Mouse (Mus musculus) cerebellum, adult 9-10 months (tissue): Measurements from ENCODE around the gene Cacng4.

Source experiments
- DNase-seq: peaks from one replicate; pipeline ENCODE4 v3.0.0; 2022

The Cacng4 gene

DNA sequence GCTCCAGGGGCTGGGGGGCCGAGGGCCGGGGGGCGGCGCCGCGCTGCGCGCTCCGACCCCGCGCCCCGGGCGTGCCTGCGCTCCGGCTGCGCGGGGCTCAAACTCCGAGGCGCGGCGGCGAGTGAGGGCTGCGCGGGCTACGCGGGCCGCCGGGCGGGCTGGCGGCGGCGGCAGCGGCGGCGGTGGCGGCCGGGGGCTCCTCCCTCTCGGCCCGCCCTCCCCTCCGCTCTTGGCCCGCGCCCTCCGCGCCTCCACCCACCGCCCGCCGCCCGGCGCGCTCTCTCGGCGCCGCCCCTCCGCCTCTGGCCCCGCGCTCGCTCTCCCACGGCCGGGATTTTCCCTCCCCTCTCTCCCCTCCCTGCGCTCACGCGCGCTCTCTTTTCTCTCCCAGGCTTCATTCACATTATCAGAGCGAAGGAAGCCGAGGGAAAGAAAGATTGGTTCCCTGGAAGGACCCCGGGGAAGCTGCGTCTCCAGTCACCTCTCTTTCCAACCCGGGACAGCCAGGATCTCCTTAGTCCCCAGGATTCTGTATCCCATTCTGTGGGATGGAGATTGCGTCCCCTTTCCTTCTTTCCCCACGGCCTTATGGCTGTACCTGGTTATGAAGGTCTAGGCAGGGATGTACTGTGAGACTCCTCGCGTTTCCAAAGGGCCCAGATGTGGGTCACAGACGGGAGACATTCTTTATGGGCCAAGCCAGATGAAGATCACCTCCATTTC is at the start of gene Cacng4:
Cacng4 (minus strand) TSS at position 11 of the 723 bp plus-strand sequence.
- no peak for DNase-seq

DNA sequence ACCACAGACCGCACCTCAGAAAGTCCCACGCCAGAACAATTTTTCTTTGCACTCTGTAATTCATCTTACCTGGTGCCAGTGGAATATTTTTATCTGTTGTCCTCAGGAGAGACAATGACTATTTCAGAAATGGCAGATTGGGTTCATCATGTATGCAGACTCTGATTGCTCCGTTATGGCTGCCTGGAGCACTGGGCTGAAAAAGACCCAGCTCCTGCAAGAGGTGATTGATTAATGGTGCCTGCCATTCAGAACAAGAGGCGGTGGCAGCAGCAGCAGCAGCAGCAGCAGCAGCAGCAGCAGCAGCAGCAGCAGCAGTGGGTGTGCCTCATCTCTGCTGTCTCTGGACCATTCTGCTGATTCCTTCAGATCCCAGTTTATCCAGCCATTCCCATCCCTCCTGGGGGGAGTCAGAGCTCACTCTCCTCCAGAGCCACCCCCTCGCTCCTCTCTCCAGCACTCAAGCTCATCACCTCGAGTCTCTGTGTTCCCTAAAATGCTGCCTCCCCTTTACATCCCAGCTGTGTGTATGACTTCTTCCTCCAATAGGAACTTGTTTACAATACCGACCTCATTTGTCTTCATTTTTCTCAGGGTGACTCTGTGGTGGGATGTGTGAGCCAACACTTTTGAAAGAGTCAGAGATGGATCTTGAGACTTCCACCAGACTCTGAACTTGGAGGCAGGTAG is 39.1 kb upstream of the Cacng4 start:
- no peak for DNase-seq

DNA sequence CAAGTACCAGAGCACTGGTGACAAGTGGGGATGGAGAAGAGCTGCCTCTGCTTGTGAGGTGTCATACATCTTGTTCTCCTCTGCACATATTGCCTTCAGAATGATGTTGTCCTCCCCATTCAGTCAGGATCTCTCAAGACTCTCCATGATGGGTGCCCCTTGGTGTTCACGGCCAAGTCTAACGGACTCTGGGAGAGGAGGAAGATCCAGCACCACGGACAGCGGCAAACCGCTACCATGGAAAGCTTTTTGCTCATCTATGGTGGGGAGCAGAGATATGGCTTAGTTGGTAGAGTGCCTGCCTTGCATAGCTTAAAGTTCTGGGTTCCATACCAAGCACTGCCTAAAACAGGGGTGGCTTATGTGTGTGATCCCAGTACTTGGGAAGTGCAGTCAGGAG is 22.8 kb upstream of the Cacng4 start:
- no peak for DNase-seq

DNA sequence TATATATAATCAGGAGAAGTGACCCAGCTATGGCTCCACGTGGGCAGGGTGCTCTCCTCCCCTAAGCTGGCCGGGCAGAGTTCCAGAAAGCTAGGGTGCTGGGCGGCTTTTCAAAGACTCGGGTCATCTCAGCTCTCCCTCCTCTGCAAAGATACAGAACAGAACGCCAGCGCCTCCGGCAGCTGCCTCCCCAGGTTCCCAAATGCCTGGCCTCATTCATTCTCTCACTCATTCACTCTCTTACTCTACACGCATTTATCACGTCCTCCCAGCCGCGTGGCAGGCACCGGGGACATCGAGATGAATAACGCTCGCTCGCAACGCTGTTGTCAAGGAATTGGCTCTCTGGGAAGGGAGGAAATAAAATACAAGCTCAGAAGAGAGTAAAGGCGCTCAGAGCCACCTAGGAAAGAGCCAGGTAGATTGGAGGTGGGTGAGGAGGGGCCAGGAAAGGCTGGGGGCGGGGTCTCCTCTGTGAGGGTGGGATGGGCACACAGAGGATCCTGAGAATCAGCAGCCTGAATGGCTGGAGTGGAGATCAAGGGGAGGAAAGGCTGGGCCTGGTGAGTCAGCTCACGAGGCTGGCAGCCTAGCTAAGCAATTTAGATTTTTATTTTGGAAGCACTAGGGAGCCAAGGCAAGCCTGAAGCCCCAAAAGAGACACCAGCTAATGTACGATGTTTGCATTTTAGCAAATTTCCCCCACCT is 18.7 kb upstream of the Cacng4 start:
- no peak for DNase-seq

DNA sequence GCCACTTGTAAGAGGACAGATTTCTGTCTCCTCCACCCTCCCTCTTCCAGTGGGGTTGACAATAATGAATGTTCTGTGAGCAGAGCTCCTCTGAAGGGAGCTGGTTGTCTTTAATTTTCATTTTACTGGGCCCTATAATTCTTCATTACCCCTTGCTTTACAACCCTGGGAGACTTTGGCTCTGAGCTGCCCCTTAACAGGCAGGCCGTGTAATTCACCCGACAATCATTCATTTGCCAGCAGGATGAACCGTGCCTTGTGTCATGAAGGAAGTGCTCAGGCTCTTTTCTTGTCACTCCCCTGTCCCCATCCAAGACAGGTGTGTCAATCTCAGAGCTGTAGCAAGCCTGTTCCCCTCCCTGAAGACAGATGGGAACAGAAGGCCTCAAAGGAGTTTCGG is 18.1 kb upstream of the Cacng4 start:
- DNase-seq: no peak

DNA sequence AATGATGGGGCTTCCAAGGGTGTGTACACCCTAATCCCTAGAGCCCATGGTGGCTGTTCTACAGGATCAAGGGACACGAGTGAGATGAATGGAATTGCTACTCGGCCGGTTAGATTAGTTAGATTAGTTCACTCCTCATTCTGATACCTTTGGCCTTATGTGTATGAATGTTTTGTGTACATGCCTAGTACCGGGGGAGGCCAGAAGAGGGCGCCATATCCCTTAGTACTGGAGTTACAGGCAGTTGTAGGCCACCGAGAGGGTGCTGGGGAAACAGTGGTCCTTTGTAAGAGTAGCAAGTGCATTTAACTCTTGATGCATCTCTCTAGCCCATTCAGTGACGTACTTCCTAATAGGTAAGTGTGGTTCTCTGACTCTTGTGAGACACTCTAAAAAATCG is 14.2 kb upstream of the Cacng4 start:
- DNase-seq: no peak

DNA sequence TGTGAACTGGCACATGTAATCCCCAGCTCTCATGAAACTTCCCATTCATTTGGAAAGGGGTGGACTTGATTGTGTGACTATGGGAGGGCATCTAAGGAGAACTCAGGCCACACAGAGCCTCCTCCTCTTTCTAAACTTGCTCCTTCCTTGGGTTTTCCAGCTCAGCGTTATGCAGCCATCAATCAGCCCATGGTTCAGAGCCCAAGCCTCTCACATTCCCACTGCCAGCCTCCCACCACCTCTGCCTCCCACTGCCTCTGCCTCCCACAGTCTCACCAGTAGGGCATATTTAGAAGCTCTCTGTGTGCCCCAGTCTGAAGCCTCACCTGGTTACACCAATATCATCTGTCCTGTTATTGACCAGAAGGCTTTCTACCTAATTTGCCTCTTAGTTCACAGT is 11.7 kb upstream of the Cacng4 start:
- no peak for DNase-seq

DNA sequence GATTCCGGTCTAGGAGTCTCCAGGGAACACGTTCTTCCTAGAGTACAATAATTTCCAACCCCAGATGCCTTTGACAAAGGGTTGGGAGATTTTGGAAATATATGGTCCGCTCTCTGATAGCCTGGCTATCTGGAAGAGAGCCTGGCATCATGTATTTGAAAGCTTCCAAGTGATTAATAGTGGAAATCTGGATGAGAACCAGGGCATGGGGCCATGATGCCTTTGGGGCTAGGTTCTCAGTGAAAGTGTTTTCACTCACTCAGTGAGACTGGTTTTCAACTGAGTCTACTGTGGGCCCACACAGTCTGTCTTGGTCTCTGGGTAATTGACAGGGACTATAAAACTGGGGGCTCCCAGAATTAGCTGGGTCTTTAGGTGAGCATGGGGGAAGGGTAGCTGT is 7.6 kb upstream of the Cacng4 start:
- no peak for DNase-seq

DNA sequence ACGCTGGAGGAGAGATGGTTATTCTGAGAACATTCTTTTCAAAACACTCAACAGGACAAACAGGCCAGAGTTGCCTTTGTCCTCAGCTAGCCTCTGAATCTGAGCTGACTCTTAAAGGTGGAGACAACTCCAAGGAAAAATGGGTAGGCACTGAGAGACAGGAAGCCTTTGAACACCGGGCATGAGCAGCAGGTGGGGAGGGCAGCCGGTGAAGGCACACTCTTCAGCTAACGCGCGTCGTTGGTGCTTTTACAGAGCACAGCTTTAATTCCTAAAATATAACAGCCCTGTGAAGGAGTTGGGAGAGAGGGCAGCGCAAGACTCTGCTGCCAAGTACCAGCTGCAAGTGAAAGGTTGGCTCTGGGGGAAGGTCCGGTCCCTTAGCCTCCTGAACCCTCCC is 5.0 kb upstream of the Cacng4 start:
- no peak for DNase-seq

DNA sequence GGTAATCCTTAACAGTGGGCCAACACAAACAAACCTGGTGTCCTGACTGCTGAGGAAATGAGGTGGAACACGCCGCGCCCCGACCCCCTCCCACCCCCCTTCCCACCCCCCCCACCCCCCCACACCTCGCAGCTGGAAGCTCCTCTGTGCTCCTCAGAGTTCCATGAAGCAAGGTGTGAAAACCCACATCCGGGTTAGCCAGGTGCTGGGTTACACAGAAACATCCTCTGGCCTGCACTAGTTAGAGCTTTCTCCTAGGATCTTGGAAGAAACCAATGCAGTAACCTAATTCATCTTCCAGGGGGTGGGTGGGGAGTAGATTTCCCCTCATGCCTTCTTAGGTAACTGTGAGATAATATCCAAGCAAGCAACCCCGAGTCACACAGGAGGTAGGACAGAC is 2.0 kb upstream of the Cacng4 start:
- no peak for DNase-seq

DNA sequence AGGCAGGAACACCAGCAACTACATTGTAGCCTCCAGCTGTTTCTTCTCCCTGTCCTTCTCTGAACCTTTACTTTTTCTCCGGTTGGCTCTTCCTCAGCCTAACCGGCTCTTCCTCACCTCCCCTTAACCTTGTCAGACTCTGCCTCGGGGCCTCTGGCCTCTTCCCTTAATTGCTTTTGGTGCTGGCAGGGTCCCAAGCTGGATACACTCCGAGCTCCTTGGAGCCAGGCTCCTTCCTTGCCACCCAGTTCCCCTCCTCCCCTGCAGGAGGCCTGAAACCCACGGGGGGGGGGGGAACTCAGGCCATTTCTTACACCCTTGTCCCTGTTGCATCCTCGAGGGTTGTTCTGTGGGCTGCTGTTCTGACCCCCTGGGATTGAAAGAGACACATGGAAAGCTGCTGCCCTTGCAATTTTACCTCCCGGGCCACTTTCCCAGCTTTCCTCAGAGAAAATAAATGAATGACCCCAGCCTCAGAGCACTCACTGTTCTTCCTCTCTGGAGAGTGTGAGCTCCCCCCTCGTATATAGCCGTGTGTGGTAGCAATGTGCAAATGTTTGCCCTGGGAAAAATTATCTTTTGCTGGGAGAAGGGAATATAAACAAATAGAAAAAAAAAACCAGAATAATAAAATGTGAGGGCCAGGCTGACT is 1.2 kb upstream of the Cacng4 start:
- no peak for DNase-seq

DNA sequence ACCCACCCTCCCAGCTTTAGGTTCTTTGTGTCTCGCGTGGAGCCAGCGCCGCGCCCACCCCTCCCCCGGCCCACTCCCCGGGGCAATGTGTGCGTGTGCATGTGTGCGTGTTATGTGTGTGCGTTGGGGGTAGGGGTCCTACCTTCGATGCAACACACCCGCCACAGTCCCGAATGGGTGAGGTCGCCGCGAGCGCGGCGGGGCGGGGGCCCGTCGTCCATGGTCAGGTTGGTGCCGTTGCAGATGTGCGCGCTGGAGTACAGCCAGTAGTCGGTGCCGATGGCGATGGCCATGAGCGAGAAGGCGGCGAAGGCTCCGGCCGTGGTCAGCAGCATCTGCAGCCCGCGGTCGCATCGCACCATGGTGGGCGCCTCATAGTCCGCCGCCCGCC is 259 bp downstream of the Cacng4 start:
- DNase-seq: no peak

DNA sequence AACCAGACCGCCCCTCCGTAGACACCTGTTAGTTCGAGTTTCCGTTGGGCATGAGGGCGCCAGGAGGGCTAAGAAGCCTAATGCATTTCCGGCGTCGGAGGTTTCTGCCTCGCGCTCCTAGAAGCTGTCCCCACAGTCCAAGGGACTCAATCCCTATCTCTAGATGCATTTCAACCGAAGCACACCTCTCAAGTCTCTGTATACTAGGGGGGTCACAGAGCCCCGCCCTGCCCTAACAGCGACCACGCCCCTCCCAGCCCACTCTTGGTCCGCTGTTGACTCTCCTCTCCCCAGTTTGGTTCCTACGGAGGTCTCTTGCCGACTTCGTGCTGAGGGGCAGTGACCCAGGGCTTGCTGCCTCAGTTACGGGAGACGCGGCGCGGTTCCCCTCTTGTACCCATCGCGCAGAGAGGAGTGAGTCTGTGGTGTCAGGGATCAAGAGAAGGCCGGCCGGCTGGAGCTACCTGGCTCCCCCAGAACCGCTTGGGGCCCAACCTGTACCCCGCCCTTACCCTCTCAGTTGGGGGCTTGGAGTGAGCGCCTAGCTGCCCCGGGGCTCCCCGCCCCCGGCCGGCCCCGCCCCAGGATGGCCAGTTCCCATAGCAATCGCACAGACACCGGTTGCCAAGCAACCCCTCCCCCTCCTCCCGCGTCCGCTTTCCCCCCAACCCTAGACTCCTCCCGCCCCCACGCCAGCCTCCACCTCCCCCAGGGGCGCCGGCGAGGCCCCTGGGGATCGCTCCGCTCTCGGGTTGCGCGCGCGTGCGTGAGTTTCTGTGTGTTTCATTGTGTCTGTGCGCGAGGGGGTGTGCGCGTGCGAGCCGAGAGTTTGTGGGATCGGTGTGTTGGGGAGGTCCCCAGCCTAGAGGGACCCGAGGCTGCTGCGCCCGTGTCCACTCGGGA is 906 bp downstream of the Cacng4 start:
- no peak for DNase-seq

DNA sequence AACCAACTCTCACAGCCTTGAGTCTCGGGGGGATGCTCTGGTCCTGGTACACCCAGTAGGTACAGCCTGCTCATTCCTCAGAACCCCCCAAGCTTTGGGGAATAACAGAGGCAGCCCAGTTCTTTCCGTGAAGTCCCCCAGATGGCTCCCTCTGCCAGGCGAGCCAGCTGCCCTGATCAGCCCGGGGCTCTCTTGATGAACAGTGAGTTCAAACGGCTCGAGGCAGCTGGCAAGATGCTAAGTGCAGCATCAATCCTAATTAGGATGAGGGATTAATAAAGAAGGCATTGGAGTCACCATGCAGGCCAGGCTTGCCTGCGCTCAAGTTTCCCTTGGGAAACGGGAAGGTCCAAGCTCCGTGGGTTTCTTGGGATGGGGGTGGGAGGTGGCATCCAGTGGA is 2.2 kb downstream of the Cacng4 start:
- no peak for DNase-seq

DNA sequence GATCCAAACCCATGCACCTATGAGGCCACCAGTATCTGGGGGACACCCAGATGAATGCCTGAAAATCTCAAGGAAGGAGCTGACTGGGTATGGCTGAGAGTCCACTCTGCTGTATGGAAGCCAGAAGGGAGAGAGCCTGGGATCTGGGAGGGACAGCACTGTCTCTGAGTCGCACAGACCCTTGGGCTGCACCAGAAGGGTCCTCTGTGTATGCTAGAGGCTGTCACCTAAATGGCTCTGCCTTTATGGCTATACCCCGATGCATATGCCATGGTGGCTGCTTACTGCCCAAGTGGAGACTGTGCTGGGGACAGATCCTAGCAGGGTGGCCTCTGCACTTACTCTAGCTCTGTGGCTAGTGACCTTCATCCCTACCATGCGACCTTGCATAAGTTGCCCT is 8.6 kb downstream of the Cacng4 start:
- DNase-seq: no peak

DNA sequence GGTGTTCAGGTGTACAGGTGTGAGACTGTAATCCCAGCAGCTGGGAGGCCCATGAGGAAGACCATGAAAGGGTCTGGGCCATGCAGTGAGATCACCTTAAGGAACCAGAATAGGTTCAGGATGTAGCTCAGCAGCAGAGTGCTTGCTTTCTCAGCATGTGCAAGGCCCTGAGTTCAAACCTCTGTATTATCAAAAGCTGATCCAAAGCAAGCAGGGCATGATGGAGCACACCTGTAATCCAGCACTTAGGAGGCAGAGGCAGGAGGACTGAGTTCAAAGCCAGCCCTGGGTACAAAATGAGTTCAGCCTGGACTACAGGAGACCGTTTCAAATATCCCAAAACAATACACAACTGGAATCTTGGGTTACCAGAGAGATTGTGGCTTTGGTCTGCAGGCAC is 9.1 kb downstream of the Cacng4 start:
- DNase-seq: no peak

DNA sequence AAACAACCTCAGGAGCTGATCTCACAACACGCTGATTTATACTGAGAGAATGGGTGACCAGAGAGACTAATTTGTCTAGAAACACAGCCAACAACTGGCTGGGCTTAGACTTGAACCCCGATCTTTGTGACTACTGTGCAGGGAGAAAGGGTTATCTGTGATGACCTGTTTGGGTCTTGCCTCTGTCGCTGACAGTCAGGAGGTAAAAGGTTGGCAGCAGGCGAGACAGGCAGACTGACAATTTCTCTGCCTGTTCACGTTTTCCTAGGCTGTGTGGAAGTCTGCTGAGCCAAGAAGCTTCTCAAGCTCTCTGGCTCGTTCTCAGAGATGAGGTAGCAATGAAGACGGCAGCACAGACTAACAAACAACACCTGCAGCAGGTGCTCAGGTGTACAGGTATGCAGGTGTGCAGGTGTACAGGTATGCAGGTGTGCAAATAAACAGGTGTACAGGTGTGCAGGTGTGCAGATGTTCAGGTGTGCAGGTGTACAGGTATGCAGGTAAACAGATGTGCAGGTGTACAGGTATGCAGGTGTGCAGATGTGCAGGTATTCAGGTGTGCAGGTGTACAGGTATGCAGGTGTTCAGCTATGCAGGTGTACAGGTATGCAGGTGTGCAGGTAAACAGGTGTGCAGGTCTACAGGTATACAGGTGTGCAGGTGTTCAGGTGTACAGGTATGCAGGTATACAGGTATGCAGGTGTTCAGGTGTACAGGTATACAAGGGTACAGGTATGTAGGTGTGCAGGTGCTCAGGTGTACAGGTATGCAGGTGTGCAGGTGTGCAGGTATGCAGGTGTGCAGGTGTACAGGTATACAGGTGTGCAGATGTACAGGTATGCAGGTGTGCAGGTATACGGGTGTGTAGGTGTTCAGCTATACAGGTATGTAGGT is 10.2 kb downstream of the Cacng4 start:
- DNase-seq: no peak

DNA sequence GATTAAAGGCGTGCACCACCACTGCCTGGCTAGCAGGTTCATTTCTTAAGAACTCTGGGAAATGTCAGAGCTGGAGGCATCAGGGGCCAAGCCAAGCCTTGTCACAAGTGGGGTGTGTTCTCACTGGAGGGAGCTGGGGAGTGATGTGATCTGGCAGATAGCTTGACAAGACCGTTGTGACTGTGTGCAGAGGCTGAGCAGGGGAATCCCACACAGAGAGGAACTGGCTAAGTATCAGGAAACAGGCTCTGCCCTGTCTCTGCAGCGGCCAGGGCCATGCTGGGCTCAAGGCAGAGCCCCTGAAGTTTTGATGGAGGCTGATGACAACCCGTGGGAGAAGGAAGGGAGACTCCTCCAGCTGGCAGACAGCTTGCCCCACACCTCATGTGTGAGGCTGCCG is 11.8 kb downstream of the Cacng4 start:
- no peak for DNase-seq

DNA sequence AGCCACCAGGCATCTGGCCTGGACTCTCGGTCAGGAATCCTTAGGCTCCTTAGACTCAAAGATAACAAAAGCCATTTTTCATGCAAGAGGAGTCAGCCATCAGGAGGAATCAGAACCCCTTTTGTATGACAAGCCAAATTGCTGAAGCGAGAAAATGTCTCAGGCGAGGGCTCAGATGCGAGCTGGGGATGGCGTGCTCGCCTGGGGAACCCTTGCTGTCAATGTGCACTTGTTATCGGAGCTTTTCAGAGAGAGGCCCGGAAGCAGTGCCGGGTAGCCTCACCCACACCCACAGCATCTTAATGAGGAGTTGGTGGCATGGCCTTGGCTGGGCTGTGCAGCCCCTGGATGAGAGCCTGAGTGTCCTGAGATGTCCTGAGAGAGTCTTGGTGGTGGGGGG is 15.5 kb downstream of the Cacng4 start:
- peak; percentile 17 for DNase-seq

DNA sequence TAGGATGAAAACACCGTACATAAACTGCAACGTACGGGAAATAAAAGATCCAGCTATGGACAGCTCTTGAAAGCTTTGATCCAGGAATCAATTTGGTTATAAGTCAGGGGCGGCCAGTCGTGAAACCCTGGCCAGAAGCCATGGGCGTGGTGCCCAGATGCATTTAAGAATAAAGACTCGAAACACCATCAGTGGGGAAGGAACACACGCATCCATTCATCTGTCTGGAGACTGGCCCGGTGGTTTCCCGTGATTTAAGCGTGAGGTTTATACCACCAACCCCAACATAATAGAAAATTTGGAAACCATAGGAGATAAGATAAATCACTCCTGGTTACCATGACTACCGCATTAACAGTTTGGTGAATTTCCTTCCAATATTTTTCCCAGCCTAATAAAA is 16.9 kb downstream of the Cacng4 start:
- no peak for DNase-seq

DNA sequence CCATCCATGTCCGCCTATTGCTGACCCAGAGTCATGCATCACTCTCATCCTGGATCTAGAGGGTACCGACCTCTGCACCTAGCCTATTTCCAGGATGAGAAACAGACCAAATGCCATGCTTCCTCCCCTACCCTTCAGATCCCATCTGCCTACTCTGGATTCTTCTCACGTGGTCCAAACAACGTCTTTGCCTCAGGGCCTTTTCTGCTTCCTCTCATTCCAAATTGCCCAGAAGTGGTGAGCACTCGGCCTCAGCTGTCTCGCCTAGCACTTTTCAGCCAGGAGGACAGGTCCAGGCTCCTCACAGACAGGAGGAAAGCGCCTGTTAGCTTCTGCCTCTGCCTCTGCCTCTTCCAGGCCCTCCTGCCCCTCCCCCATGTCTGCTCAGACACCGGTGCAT is 21.0 kb downstream of the Cacng4 start:
- DNase-seq: no peak

DNA sequence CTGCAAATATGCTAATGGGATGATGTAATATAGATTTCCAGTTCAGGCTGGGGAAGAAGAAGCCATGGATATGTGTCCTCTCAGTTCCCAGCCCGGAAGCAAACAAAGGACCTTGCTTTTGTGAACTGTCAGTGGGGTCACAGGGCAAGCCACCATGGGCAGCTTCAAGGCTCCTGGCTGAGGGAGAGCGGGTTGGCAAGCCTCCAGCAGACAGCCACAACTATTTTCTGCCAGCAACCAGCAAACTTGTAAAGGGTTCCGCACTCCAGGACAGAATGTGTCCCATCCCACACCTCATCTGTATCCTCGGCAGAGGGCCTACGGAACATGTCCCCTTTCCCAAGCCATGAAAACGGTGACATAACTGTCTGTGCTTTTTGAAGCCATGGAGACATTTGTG is 22.4 kb downstream of the Cacng4 start:
- no peak for DNase-seq
